Mouse (Mus musculus) heart, postnatal 0 days (tissue): ENCODE data around the gene Pbrm1.

Source experiments
- CTCF ChIP-seq: IDR thresholded peaks from 2 replicates; pipeline ENCODE4 v1.5.1; 2016; ENCODE audit warnings: antibody characterized with exemption, control low read depth, low read depth
- EP300 ChIP-seq: IDR thresholded peaks from 2 replicates; pipeline ENCODE4 v1.6.1; 2016; ENCODE audit warnings: antibody characterized with exemption, low read depth

DNA sequence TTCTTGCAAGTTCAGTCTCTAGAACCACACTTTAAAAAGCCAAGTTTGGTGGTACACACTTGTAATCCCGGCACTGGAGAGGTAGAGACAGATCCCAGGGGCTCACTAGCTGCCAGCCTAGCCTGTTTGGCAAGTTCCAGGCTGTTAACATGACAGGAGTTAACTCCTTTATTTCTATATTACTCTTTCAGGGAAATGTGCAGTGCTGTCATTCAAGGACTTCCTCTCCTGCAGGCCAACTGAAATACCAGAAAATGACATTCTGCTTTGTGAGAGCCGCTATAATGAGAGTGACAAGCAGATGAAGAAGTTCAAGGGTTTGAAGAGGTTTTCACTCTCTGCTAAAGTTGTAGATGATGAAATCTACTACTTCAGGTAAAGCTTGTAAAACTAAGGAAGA, 86.2 kb downstream of the Pbrm1 start:
- TF ChIP-seq EP300 (no peak), CTCF (no peak)
